Mouse (Mus musculus) limb, embryonic 13.5 days (tissue): ENCODE data around the gene Elmod1. TPM values are rescaled to one million over a fixed set of nuclear protein-coding genes. Genes with fewer than 3 reads are reported as not detected.

ENCODE experiments used
- ATAC-seq: fragments of 200-750 bp; cut with Nextera tagmentation; 2 replicates; pipeline ENCODE4 v1.8.0; 2017; ENCODE audit warnings: low read depth, moderate number of reproducible peaks, moderate TSS enrichment; ENCODE audit not compliant: low FRiP score
- H3K27ac ChIP-seq: fragments of 300-500 bp; sonication (generic); 2 replicates; pipeline ENCODE4 v1.5.1; 2015; ENCODE audit warnings: inconsistent platforms, mild to moderate bottlenecking, moderate library complexity
- H3K27me3 ChIP-seq: fragments of 300-500 bp; sonication (generic); 2 replicates; pipeline ENCODE4 v1.6.1; 2015; ENCODE audit warnings: mild to moderate bottlenecking, inconsistent platforms
- H3K36me3 ChIP-seq: fragments of 300-500 bp; sonication (generic); 2 replicates; pipeline ENCODE4 v1.6.1; 2015; ENCODE audit warnings: inconsistent platforms, mild to moderate bottlenecking, moderate library complexity
- H3K4me1 ChIP-seq: fragments of 300-500 bp; sonication (generic); 2 replicates; pipeline ENCODE4 v1.6.1; 2015; ENCODE audit warnings: inconsistent platforms
- H3K4me2 ChIP-seq: fragments of 300-500 bp; sonication (generic); replicated peaks from 2 replicates; pipeline ENCODE4 v1.6.1; 2015; ENCODE audit warnings: inconsistent platforms, mild to moderate bottlenecking, moderate library complexity
- H3K4me3 ChIP-seq: fragments of 300-500 bp; sonication (generic); 2 replicates; pipeline ENCODE4 v1.5.1; 2015; ENCODE audit warnings: moderate library complexity, mild to moderate bottlenecking, inconsistent platforms
- H3K9ac ChIP-seq: fragments of 300-500 bp; sonication (generic); 2 replicates; pipeline ENCODE4 v1.6.1; 2015; ENCODE audit warnings: mild to moderate bottlenecking, inconsistent platforms
- H3K9me3 ChIP-seq: fragments of 300-500 bp; sonication (generic); 2 replicates; pipeline ENCODE4 v1.6.1; 2016; ENCODE audit warnings: inconsistent platforms
- WGBS: fragments of 180-500 bp; shearing (Covaris S2); methylation state at CpG from one replicate; pipeline ENCODE4 v1.1.7; 2015; 5-methylcytosine and 5-hydroxymethylcytosine counted together
- polyA plus RNA-seq: library from polyadenylated mRNA; unstranded; fragments of >200 nt; fragmentation: Nextera tagmentation; extraction: Ambion mirVana; gene quantifications from 2 replicates; pipeline ENCODE4 v1.2.1, GENCODE M21; 2015

Gene Elmod1
- polyA plus RNA-seq, 1 experiment from 2014 or later, result 0.56 TPM

DNA sequence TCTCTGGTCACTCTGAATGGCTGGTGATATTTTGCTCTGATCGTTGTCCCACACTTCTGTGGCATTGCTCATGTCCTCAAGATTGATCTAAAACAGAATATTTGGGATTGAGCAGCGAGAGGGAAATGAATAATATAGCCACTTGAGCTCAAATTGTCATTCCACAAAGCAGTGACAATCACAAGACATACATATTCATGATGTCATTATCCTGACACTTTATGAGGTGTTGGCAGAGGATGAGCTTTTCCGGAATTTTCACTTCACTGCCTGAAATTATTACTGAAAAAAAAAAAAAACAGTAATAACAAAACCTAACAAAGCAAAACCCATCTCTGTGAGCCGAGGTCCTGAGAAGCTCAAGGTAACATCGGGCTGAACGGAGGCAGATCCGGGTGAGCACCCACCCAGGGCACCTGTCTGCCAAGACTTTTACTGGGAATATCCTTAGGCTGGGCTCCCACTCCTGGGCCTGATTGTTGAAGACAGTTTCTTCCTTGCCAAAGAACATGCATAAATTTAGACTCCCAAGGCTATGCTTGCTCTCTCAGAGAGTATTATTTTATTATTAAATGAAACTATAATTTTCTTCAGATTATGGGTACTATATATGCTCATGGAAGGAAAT is 71.8 kb downstream of the Elmod1 start:
- Histone ChIP-seq H3K27ac (no peak overlapping the region), H3K4me1 (no peaks in the 10 kb centered on the region), H3K9me3 (no peaks in the 10 kb centered on the region), H3K9ac (no peak overlapping the region), H3K4me2 (no peak overlapping the region), H3K27me3 (no peaks in the 10 kb centered on the region), H3K36me3 (no peaks in the 10 kb centered on the region), H3K4me3 (no peak overlapping the region)
- ATAC-seq, result no peak
- WGBS, result 86% methylated on average over 7 of the region's 7 CpGs

DNA sequence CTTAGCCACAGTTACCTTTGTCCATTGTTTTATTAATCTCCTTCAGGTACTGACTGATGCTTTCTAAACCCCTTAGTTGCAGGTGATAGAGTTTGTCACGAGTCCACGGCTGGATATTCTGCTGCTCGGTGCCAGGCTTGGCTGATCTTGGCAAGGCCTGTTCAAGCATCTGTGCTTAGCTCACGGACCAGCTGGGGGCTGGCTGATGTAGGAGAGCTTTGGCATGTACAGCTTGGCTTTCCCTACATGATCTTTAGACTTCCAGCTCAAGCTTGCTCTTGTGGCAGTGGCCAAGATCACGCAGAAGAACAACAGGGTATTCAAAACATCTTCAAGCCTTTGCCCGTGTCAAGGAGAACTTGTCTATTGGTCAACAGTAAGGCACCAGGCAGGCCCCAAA is 75.3 kb downstream of the Elmod1 start:
- Histone ChIP-seq H3K4me1 (no peaks in the 10 kb centered on the region), H3K4me3 (no peak overlapping the region)
- 86% methylated on average over 6 of the region's 6 CpGs for WGBS

DNA sequence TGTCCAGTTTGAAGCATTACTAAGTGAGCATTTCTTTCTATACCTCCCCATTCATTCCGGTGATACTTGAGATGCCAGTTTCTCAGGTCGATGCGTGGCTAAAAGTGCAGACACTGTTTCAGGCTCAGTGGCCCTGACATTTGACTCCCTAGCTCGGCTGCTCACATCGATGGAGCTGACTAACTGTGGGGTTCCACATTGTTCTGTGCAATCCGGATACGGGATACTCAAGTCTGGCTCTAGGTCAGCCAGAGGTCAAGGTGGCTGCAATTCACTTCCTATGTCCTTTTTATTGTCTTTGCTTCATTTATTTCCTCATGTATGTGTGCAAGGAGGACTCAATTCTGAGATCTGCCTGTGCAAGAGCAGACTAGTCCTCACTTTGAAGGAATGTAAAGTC is 79.3 kb downstream of the Elmod1 start:
- Histone ChIP-seq H3K9ac (no peak overlapping the region), H3K4me3 (no peak overlapping the region), H3K36me3 (no peaks in the 10 kb centered on the region), H3K4me2 (no peak overlapping the region), H3K4me1 (no peaks in the 10 kb centered on the region), H3K27ac (no peak overlapping the region), H3K9me3 (peaks cover 5% of the 10 kb centered on the region; the same call in 1 of the 2 replicates), H3K27me3 (no peaks in the 10 kb centered on the region)
- WGBS, result 66% methylated on average over 7 of the region's 7 CpGs
- ATAC-seq, result no peak

More for the DNA sequence above, 75.3 kb downstream of the Elmod1 start:
- no peak overlapping the region for H3K27ac ChIP-seq
- no peak overlapping the region for H3K9ac ChIP-seq
- no peaks in the 10 kb centered on the region for H3K36me3 ChIP-seq
- no peaks in the 10 kb centered on the region for H3K27me3 ChIP-seq
- ATAC-seq, result no peak
- H3K9me3 ChIP-seq, result no peaks in the 10 kb centered on the region
- H3K4me2 ChIP-seq, result no peak overlapping the region

DNA sequence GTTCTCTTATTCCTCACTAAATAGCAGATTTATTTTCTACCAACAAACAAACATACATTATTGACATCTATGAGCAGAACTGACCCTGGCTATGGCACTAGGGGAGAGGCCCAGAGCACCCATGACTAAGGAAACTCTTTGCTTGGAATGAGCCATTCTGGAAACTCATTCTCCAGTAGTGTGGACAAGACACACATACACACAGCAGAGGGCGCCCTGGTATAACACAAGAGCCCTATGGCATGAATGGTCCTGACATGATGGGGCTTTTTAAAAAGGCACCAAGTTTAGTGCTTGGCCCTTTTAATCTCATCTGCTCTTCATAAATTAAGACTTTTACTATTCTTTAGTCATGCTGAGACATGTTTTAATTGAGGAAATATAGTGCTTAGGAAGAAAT is 85.0 kb downstream of the Elmod1 start:
- Histone ChIP-seq H3K4me3 (no peak overlapping the region), H3K27ac (no peak overlapping the region), H3K27me3 (no peaks in the 10 kb centered on the region), H3K9me3 (peaks cover 5% of the 10 kb centered on the region; the same call in 1 of the 2 replicates), H3K4me1 (no peaks in the 10 kb centered on the region), H3K4me2 (no peak overlapping the region), H3K36me3 (no peaks in the 10 kb centered on the region), H3K9ac (no peak overlapping the region)
- no peak for ATAC-seq
- 9% methylated on average over 1 of the region's 1 CpGs for WGBS

DNA sequence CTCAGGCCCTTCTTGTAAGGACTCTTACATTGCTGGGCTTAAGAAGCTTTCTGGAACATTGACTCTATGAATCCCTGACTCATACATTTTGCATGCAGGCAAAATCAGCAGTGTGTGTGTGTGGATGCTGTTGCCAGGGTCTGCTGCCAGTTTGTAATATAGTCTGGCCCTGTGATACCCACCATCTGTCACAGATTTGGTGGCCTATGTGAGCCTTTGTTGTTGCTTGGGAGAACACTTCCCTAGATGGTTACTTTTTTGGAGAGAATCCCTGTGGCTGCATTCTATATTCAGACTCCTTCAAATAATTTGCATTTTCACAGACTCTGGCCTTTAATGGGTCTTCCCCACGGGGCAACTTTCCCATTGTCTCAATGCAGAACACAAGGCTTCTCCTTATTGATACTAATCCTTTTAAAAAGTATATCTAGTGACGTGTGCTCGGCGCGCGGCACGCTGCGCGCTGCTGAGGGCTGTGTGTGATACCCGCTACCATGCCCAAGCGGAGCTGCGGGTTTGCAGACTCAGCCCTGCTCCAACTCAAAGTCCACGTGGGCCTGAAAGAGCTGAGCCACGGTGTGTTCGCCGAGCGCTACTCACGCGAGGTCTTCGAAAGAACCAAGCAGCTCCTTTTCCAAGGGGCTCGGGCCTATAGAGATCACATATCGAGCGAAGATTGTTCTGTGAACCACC is 91.4 kb downstream of the Elmod1 start:
- Histone ChIP-seq H3K9ac (no peak overlapping the region), H3K4me1 (no peaks in the 10 kb centered on the region), H3K4me3 (no peak overlapping the region), H3K9me3 (no peaks in the 10 kb centered on the region), H3K4me2 (no peak overlapping the region), H3K27ac (no peak overlapping the region), H3K36me3 (no peaks in the 10 kb centered on the region), H3K27me3 (no peaks in the 10 kb centered on the region)
- no peak for ATAC-seq
- WGBS, result 93% methylated on average over 23 of the region's 23 CpGs

DNA sequence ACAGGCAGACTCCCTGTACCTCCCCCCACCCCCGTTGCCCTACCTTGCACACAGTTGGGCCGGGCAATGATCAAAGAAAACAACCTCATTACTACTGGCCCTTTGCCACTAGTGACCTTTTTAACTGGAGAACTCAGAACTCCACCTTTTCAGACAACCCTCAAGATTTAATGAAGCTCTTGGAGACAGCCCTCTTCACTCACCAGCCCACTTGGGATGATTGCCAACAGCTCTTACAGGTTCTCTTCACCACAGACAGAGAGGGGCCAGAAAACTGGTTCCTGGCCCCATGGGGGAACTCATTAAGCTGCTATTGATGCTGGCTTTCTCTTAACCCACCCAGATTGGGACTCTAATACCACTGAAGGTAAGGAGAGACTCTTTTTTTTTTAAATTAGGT is 97.7 kb downstream of the Elmod1 start:
- no peak for ATAC-seq
- no peaks in the 10 kb centered on the region for H3K9me3 ChIP-seq
- H3K9ac ChIP-seq, result no peak overlapping the region
- H3K4me1 ChIP-seq, result peaks cover 6% of the 10 kb centered on the region
- WGBS, result 12% methylated on average over 2 of the region's 2 CpGs
- H3K27ac ChIP-seq, result no peak overlapping the region
- H3K4me3 ChIP-seq, result no peak overlapping the region
- no peaks in the 10 kb centered on the region for H3K27me3 ChIP-seq
- no peaks in the 10 kb centered on the region for H3K36me3 ChIP-seq
- H3K4me2 ChIP-seq, result no peak overlapping the region

DNA sequence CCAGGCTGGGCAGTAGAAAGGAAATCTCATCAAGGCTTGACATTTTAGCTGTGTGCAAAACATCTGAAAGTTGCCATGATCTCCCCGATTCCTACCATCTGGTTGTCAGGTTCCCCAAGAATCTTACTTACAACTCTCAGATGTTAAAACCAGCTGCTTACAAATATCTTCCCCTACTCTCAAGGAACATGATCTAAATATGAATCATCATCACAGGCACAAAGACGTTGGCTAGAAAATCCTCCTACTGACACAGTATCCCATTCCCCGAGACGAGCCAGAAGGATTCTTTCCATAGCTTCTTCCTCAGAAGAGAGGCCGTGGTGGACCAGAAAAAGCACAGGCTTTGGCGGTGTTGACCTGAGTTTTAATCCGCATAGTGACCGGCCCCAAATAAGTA is 101.9 kb downstream of the Elmod1 start:
- H3K4me1 ChIP-seq, result peaks cover 8% of the 10 kb centered on the region

More for the DNA sequence above, 101.9 kb downstream of the Elmod1 start:
- no peak for ATAC-seq
- H3K27ac ChIP-seq, result no peak overlapping the region
- H3K4me2 ChIP-seq, result no peak overlapping the region
- 85% methylated on average over 8 of the region's 8 CpGs for WGBS
- no peaks in the 10 kb centered on the region for H3K36me3 ChIP-seq
- H3K9me3 ChIP-seq, result no peaks in the 10 kb centered on the region
- H3K27me3 ChIP-seq, result no peaks in the 10 kb centered on the region
- H3K4me3 ChIP-seq, result no peak overlapping the region
- H3K9ac ChIP-seq, result no peak overlapping the region

Other genes with a start within 250 kb of the Elmod1 start
- 4.5 and 4.8 TPM in 2 replicates for gene Slc35f2, start 203.8 kb downstream of the Elmod1 start, polyA plus RNA-seq
- gene Sln, start 125.1 kb downstream of the Elmod1 start, polyA plus RNA-seq, result 47.6 and 53.5 TPM in 2 replicates
- 0.66 and 0.93 TPM in 2 replicates for gene Tnfaip8l3, start 93.1 kb upstream of the Elmod1 start, polyA plus RNA-seq